ENCODE assay signal across 8 mouse cellular contexts in genomic region chr16:91011847-91012246, GRCm38 (mm10). TPM values are rescaled to one million over a fixed set of nuclear protein-coding genes. Genes with fewer than 3 reads are reported as not detected.
DNase-seq lines count a peak whose midpoint lies in the region; ATAC-seq and TF ChIP-seq lines count a peak whose summit lies in the region.

No protein-coding gene starts in this region.

- peak overlapping the region; percentile 88 for H3K4me3 ChIP-seq in heart, embryonic 10.5 days
- peak overlapping the region; percentile 93 for H3K4me3 ChIP-seq in bone marrow, adult 2 months (replicated peaks; ENCODE audit: control insufficient read depth, low read depth, low read length)
- H3K4me3 ChIP-seq in hindbrain, embryonic 14.5 days (replicated peaks; ENCODE audit: low read length): peak overlapping the region; percentile 88
- peak overlapping the region; percentile 98 for H3K4me3 ChIP-seq in midbrain, embryonic 15.5 days

- H3K9ac ChIP-seq in hindbrain, embryonic 14.5 days: peak overlapping the region; percentile 85
- H3K9ac ChIP-seq in midbrain, embryonic 15.5 days: peak overlapping the region; percentile 91

- DNase-seq in heart, embryonic 10.5 days (ENCODE audit: low spot score): no peak
- DNase-seq in heart, postnatal 10 days: no peak
- DNase-seq in hindbrain, embryonic 14.5 days (ENCODE audit: low spot score): no peak
- no peak for DNase-seq in spleen, postnatal 14 days (ENCODE audit: low spot score in 2 of 2)
- no peak for DNase-seq in left cerebral cortex, postnatal 4 days
- DNase-seq in spleen, adult 18-20 months: no peak

- intact Hi-C loops in heart, postnatal 10 days (cut with DNase I): loop anchor here (2.0 to 5.0 kb wide), 2 partner anchors 33 to 185 kb away; partner anchors contain the start of genes Eva1c and Paxbp1
- intact Hi-C loops in left cerebral cortex, postnatal 4 days (cut with DNase I): no loop called here

- H3K27ac ChIP-seq in heart, embryonic 10.5 days: no peak overlapping the region; the same call in 1 of the 2 replicates
- H3K27ac ChIP-seq in bone marrow, adult 2 months (ENCODE audit: control insufficient read depth, insufficient read depth, low read depth, low read length, poor library complexity): peak overlapping the region; percentile 99
- peak overlapping the region; percentile 88 for H3K27ac ChIP-seq in hindbrain, embryonic 14.5 days
- H3K27ac ChIP-seq in midbrain, embryonic 15.5 days: peak overlapping the region; percentile 98

- H3K9me3 ChIP-seq in heart, embryonic 10.5 days: no peaks in the 10 kb centered on the region
- no peaks in the 10 kb centered on the region for H3K9me3 ChIP-seq in hindbrain, embryonic 14.5 days (ENCODE audit: control insufficient read depth, low read length)
- no peaks in the 10 kb centered on the region for H3K9me3 ChIP-seq in midbrain, embryonic 15.5 days

- no peak for ATAC-seq in hindbrain, embryonic 14.5 days (ENCODE audit: low FRiP score)
- no peak for ATAC-seq in midbrain, embryonic 15.5 days (replicated peaks)

- H3K27me3 ChIP-seq in heart, embryonic 10.5 days (ENCODE audit: insufficient read depth, poor library complexity, severe bottlenecking): no peaks in the 10 kb centered on the region
- H3K27me3 ChIP-seq in hindbrain, embryonic 14.5 days (ENCODE audit: control insufficient read depth, insufficient read depth, low read length): no peaks in the 10 kb centered on the region
- no peaks in the 10 kb centered on the region for H3K27me3 ChIP-seq in midbrain, embryonic 15.5 days (replicated peaks)

- TF ChIP-seq CTCF in bone marrow, adult 2 months (IDR thresholded peaks at IDR 0.05; ENCODE audit: control insufficient read depth, insufficient read depth, low read length): no peak

- TF ChIP-seq POLR2A in bone marrow, adult 2 months (IDR thresholded peaks at IDR 0.05; ENCODE audit: borderline replicate concordance, control insufficient read depth, low read depth, low read length): no peak

- H3K4me1 ChIP-seq in heart, embryonic 10.5 days: peaks cover 8% of the 10 kb centered on the region; the same call in 1 of the 2 replicates
- peaks cover 1% of the 10 kb centered on the region; the same call in 1 of the 2 replicates for H3K4me1 ChIP-seq in bone marrow, adult 2 months (ENCODE audit: control insufficient read depth, insufficient read depth, low read length)
- peaks cover 22% of the 10 kb centered on the region for H3K4me1 ChIP-seq in hindbrain, embryonic 14.5 days (replicated peaks; ENCODE audit: control insufficient read depth, insufficient read depth, low read length)
- peaks cover 22% of the 10 kb centered on the region for H3K4me1 ChIP-seq in midbrain, embryonic 15.5 days

- peaks cover 25% of the 10 kb centered on the region for H3K36me3 ChIP-seq in heart, embryonic 10.5 days
- peaks cover 33% of the 10 kb centered on the region for H3K36me3 ChIP-seq in hindbrain, embryonic 14.5 days (replicated peaks; ENCODE audit: control insufficient read depth, insufficient read depth)
- H3K36me3 ChIP-seq in midbrain, embryonic 15.5 days (replicated peaks): peaks cover 24% of the 10 kb centered on the region

- 54% methylated on average over 3 of the region's 3 CpGs for WGBS in heart, embryonic 10.5 days
- under 1% methylated on average over 3 of the region's 3 CpGs for WGBS in bone marrow, adult 2 months
- 45% methylated on average over 3 of the region's 3 CpGs for WGBS in hindbrain, embryonic 14.5 days
- 40% methylated on average over 3 of the region's 3 CpGs for WGBS in midbrain, embryonic 15.5 days

- H3K4me2 ChIP-seq in hindbrain, embryonic 14.5 days (replicated peaks): peak overlapping the region; percentile 60
- peak overlapping the region; percentile 83 for H3K4me2 ChIP-seq in midbrain, embryonic 15.5 days

RNA-seq across cellular contexts. Expression of gene Synj1, which starts 0.7 kb away (rescaled TPM):
- polyA plus RNA-seq in heart, embryonic 10.5 days (2016; fragmentation: Nextera tagmentation; extraction: Ambion mirVana): 14.3 and 16.5 TPM in 2 replicates
- 10 to 100 TPM; 29.0 to 30.8 TPM for total RNA-seq in heart, postnatal 10 days (2021)
- polyA plus RNA-seq in bone marrow, adult 2 months (2011; ENCODE audit: insufficient read depth, insufficient read length, low replicate concordance, missing spikeins): 17.2 and 38.2 TPM in 2 replicates
- polyA plus RNA-seq in hindbrain, embryonic 14.5 days (2014; fragmentation: Nextera tagmentation; extraction: Ambion mirVana): 69.2 and 75.0 TPM in 2 replicates
- 51.7 and 55.3 TPM in 2 replicates for polyA plus RNA-seq in midbrain, embryonic 15.5 days (2015; fragmentation: Nextera tagmentation; extraction: Ambion mirVana)
- total RNA-seq in left cerebral cortex, postnatal 4 days (2021): 100 to 1,000 TPM; 140 to 164 TPM

RNA-seq across cellular contexts. Expression of gene Paxbp1, which starts 32.5 kb away (rescaled TPM):
- 48.8 and 53.4 TPM in 2 replicates for polyA plus RNA-seq in heart, embryonic 10.5 days (2016; fragmentation: Nextera tagmentation; extraction: Ambion mirVana)
- 10 to 100 TPM; 22.6 to 27.2 TPM for total RNA-seq in heart, postnatal 10 days (2021)
- 44.3 and 72.0 TPM in 2 replicates for polyA plus RNA-seq in bone marrow, adult 2 months (2011; ENCODE audit: insufficient read depth, insufficient read length, low replicate concordance, missing spikeins)
- polyA plus RNA-seq in hindbrain, embryonic 14.5 days (2014; fragmentation: Nextera tagmentation; extraction: Ambion mirVana): 64.7 and 71.6 TPM in 2 replicates
- polyA plus RNA-seq in midbrain, embryonic 15.5 days (2015; fragmentation: Nextera tagmentation; extraction: Ambion mirVana): 71.4 and 80.7 TPM in 2 replicates
- 10 to 100 TPM; 91.2 to 94.8 TPM for total RNA-seq in left cerebral cortex, postnatal 4 days (2021)
